Mouse (Mus musculus) CH12.LX (cell line): Measurements from ENCODE around the gene Cyp27a1.

Experiments
- CHD2 ChIP-seq: IDR thresholded peaks from 2 replicates; pipeline ENCODE4 v1.6.1; 2011; ENCODE audit warnings: low read length, improper control_type of control experiment
- CTCF ChIP-seq, 2 experiments: IDR thresholded peaks in 1 of 2; conservative IDR thresholded peaks in 1 of 2; 2 replicates each; pipeline ENCODE4 v1.5.1; 2011 to 2012; ENCODE audit warnings: low read depth in 2 of 2, low read length in 2 of 2, improper control_type of control experiment in 1 of 2, inconsistent platforms in 1 of 2, mild to moderate bottlenecking in 1 of 2, moderate library complexity in 1 of 2
- ELF1 ChIP-seq: IDR thresholded peaks from 2 replicates; pipeline ENCODE4 v1.6.1; 2014; ENCODE audit warnings: low read depth, mild to moderate bottlenecking, inconsistent platforms, low read length, improper control_type of control experiment
- EP300 ChIP-seq: IDR thresholded peaks from 2 replicates; pipeline ENCODE4 v1.6.1; 2011; ENCODE audit warnings: low read length, improper control_type of control experiment
- ETS1 ChIP-seq: conservative IDR thresholded peaks from 2 replicates; pipeline ENCODE4 v1.6.1; 2012; ENCODE audit warnings: low read depth, mild to moderate bottlenecking, inconsistent platforms, low read length, improper control_type of control experiment, moderate library complexity
- MAX ChIP-seq: IDR thresholded peaks from 2 replicates; pipeline ENCODE4 v1.6.1; 2011; ENCODE audit warnings: low read length, improper control_type of control experiment
- MAZ ChIP-seq: IDR thresholded peaks from 2 replicates; pipeline ENCODE4 v1.6.1; 2012; ENCODE audit warnings: low read depth, mild to moderate bottlenecking, inconsistent platforms, low read length, improper control_type of control experiment, moderate library complexity
- POLR2A ChIP-seq: IDR thresholded peaks from 2 replicates; pipeline ENCODE4 v1.6.1; 2011; ENCODE audit warnings: low read depth, mild to moderate bottlenecking, improper control_type of control experiment, low read length
- SMC3 ChIP-seq: IDR thresholded peaks from 2 replicates; pipeline ENCODE4 v1.6.1; 2011; ENCODE audit warnings: low read depth, low read length, improper control_type of control experiment
- TBP ChIP-seq: conservative IDR thresholded peaks from 2 replicates; pipeline ENCODE4 v1.6.1; 2011; ENCODE audit warnings: low read depth, low read length, improper control_type of control experiment
- USF1 ChIP-seq: IDR thresholded peaks from 2 replicates; pipeline ENCODE4 v1.6.1; 2014; ENCODE audit warnings: low read depth, mild to moderate bottlenecking, inconsistent platforms, low read length, improper control_type of control experiment
- ZC3H11A ChIP-seq: IDR thresholded peaks from 2 replicates; pipeline ENCODE4 v1.6.1; 2012; ENCODE audit warnings: low read depth, mild to moderate bottlenecking, inconsistent platforms, low read length, improper control_type of control experiment

DNA sequence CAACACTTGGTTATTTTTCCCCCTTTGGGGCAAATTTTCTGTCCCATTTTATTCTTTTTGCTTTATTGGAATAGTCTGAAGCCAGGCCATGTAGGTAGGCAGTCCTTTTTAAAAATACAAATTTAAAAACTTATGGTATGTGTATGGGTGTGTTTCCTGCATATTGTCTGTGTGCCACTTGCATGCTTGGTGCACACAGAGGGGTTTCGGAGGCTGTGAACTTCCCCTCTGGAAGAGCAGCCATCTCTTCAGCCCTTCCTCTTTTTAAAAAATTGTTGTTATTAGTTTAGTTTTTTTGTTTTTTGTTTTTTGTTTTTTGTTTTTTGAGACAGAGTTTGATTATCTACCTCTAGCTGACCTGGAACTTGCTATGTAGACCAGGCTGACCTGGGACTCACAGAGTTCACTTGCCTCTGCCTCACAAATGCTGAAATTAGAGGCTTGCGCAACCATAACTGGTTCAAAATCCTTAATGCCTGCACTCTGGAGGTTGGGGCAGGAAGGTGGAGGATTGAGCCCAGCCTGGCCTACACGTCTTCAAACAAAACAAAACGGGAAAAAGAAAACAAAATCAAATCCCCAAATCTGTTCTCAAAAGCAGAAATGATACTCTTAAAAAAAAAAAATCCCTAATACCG lies 794 bp upstream of the Cyp27a1 start:
- TF ChIP-seq CTCF (conservative IDR thresholded peaks at IDR 0.05 in 1 of 2, IDR thresholded peaks at IDR 0.05 in 1 of 2; ENCODE audit: low read depth in 2 of 2, low read length in 2 of 2) (no peak), ZC3H11A (no peak), EP300 (no peak), USF1 (no peak), TBP (no peak), ETS1 (no peak), ELF1 (no peak), MAZ (no peak), CHD2 (no peak), SMC3 (no peak), MAX (no peak), POLR2A (no peak)
